Mouse (Mus musculus): ENCODE measurements around the gene Tmem238l.

DNA sequence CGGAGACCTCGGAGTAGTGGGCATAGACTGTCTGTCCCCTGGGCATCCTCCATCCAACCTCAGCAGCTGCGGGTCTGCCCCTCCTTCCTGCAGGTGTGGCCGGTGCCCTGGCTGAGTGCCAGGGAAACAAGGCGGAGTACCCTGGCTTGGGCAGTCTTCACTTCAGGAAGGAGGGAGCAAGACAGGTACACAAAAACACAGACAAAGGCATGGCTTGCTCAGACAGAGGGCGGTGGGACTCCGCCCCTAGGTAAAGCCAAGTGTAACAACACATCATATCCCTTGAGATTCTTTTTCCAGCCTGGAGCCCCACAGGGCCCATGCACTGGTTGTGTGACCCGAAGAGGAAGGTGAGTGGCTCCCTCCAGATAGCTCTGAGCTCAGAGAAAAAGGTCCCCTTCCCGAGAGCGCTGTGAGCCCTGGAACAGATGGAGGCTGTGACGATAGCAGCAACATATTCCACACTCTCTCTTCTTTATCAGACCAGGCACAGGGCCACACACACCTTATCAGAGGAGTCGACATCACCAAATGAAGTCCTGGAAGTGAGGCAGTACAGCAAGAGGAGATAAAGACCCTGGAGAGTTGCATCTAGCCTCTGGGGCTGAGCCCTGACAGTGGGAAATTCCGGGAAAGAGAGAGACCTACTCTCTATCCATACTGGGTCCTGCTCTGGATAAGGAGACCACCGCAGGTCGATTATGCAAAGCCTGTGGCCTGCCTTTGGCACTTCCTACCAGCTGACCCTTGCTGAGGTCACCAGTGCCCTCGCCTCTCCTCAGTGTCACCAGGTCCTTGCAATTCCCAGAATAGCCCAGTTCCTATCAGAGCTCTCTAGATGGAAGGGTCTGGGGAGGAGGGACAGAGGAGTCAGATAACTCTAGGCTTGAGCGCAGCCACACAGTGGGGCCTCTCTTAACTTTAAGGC, 43.6 kb upstream of the Tmem238l start:
- TF ChIP-seq CTCF (IDR thresholded peaks at IDR 0.05; ENCODE audit: borderline replicate concordance, insufficient read depth, low read length): no peak
- no peak for TF ChIP-seq POLR2A (IDR thresholded peaks at IDR 0.05; ENCODE audit: low read depth, low read length)
